Mouse (Mus musculus): ENCODE data around the gene Acox1.

Acox1 gene

GRCm38 (mm10) chr11:116212847-116213246 lies 14.0 kb upstream of the Acox1 start:
- no peak for DNase-seq (ENCODE audit: low spot score)

- no peak for DNase-seq (ENCODE audit: low spot score)
Measured at GRCm38 (mm10) chr11:116210696-116211095, 11.9 kb upstream of the Acox1 start.

GRCm38 (mm10) chr11:116209257-116209656 lies 10.4 kb upstream of the Acox1 start:
- no peak for DNase-seq (ENCODE audit: low spot score)

- DNase-seq (ENCODE audit: low spot score): no peak
Measured at GRCm38 (mm10) chr11:116208660-116209059, 9.8 kb upstream of the Acox1 start.

GRCm38 (mm10) chr11:116206678-116207077 lies 7.8 kb upstream of the Acox1 start:
- DNase-seq (ENCODE audit: low spot score): no peak

- DNase-seq (ENCODE audit: low spot score): no peak
Measured at GRCm38 (mm10) chr11:116203150-116203549, 4.3 kb upstream of the Acox1 start.

GRCm38 (mm10) chr11:116201151-116201550 lies 2.3 kb upstream of the Acox1 start:
- no peak for DNase-seq (ENCODE audit: low spot score)

GRCm38 (mm10) chr11:116198132-116198531 lies 713 bp downstream of the Acox1 start:
- DNase-seq (ENCODE audit: low spot score): no peak

GRCm38 (mm10) chr11:116197584-116197906 lies 1.3 kb downstream of the Acox1 start:
- no peak for DNase-seq (ENCODE audit: low spot score)

- no peak for DNase-seq (ENCODE audit: low spot score)
Measured at GRCm38 (mm10) chr11:116196866-116197583, 1.8 kb downstream of the Acox1 start.

GRCm38 (mm10) chr11:116196336-116196735 lies 2.5 kb downstream of the Acox1 start:
- DNase-seq (ENCODE audit: low spot score): no peak

GRCm38 (mm10) chr11:116195252-116195651 lies 3.6 kb downstream of the Acox1 start:
- DNase-seq (ENCODE audit: low spot score): no peak

GRCm38 (mm10) chr11:116194619-116195018 lies 4.2 kb downstream of the Acox1 start:
- DNase-seq (ENCODE audit: low spot score): no peak

GRCm38 (mm10) chr11:116187226-116187930 lies 11.5 kb downstream of the Acox1 start:
- DNase-seq (ENCODE audit: low spot score): no peak

- DNase-seq (ENCODE audit: low spot score): no peak
Measured at GRCm38 (mm10) chr11:116186360-116186759, 12.5 kb downstream of the Acox1 start.

GRCm38 (mm10) chr11:116185836-116186235 lies 13.0 kb downstream of the Acox1 start:
- no peak for DNase-seq (ENCODE audit: low spot score)

GRCm38 (mm10) chr11:116178411-116179121 lies 20.3 kb downstream of the Acox1 start:
- DNase-seq (ENCODE audit: low spot score): no peak

- DNase-seq (ENCODE audit: low spot score): no peak
Measured at GRCm38 (mm10) chr11:116176010-116176409, 22.8 kb downstream of the Acox1 start.

- DNase-seq (ENCODE audit: low spot score): no peak
Measured at GRCm38 (mm10) chr11:116174775-116175448, 23.9 kb downstream of the Acox1 start.

- no peak for DNase-seq (ENCODE audit: low spot score)
Measured at GRCm38 (mm10) chr11:116171959-116172358, 26.9 kb downstream of the Acox1 start.

GRCm38 (mm10) chr11:116170003-116170800 lies 28.6 kb downstream of the Acox1 start:
- no peak for DNase-seq (ENCODE audit: low spot score)

GRCm38 (mm10) chr11:116169214-116169613 lies 29.6 kb downstream of the Acox1 start:
- no peak for DNase-seq (ENCODE audit: low spot score)
